Mouse (Mus musculus) 3134 (cell line): ENCODE results near the gene Tubb3.
"Not testable (repeated sequence)": the region's sequence is repeated elsewhere in the genome, so short reads cannot be mapped to it uniquely, and the experiment has no call there.

Experiments used
- DNase-seq: peaks from one replicate; pipeline ENCODE4 v3.0.0-alpha.2; 2011; ENCODE audit warnings: low spot score; ENCODE audit not compliant: insufficient read length; ENCODE audit errors: extremely low read depth

The Tubb3 gene

GRCm38 (mm10) chr8:123430936-123431335 is 19.7 kb downstream of the Tubb3 start:
- not testable (repeated sequence) for DNase-seq

DNA sequence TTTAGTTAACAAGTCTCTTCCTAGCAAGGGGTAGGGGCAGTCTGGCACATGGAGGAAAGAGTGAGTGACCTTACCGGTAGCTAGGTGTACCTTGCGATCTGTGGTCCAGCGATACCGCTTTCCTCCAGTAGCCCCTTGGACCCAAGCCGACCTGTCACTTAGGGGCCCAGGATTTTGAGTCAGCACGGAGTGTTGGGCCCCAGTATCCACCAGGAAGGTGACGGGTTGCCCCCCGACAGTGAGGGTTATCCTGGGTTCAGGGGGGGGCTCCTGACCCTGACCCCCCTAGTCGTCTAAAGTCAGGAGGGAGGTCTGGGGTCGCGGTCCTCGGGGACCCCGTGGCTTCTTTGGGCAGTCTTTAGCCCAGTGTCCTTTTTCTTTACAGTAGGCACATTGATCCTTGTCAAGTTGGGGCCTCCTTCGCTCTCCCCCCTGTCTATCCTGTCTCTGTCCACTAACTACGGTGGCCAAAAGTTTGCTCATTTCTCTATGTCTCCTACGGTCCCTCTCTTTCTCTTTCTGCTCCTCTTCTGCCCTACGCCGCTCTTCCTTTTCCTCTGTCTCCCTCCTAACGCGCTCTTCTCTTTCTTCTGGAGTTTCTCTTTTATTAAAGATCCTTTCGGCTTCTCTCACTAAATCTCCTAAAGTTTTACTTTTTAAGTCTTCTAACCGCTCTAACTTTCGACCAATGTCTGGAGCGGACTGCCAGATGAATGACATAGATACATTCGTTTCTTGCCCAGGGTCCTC is 20.6 kb downstream of the Tubb3 start:
- DNase-seq, result no peak

DNA sequence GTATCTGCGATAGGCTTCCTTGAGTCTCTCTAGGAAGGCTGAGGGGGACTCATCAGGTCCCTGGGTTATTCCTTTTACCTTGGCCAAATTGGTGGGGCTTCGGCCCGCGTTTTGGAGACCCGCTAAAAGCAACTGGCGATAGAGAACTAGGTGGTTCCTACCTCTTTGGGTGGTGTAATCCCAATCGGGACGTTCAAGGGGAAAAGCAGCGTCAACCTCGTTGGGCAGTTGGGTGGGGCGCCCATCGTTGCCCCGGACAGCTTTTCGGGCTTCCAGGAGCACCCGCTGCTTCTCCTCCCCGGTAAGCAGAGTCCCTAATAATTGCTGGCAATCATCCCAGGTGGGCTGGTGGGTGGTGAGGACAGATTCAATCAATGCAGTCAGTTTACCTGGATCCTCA is 21.2 kb downstream of the Tubb3 start:
- DNase-seq, result no peak

- not testable (repeated sequence) for DNase-seq
These were observed 22.2 kb downstream of the Tubb3 start for GRCm38 (mm10) chr8:123433241-123433974.

GRCm38 (mm10) chr8:123441788-123442187 is 30.6 kb downstream of the Tubb3 start:
- DNase-seq, result no peak

DNA sequence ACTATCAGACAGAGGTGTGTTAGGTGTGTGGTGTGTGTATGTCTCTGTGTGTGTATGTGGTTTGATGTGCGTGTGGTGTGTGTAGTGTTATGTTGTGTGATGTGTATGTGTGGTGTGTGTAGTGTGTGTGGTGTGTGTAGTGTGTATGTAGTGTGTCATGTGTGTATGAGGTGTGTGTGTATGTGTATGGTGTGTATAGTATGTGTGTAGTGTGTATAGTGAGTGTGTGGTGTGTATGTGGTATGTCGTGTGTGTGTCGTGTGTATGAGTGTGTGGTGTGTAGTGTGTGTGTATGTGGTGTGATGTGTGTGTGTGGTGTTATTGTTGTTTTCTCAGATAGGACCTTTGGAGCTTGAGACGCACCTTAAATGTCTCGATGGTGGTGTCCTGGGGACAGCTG is 31.1 kb downstream of the Tubb3 start:
- DNase-seq, result no peak

GRCm38 (mm10) chr8:123442871-123443575 is 31.8 kb downstream of the Tubb3 start:
- peak; percentile 97 for DNase-seq

- no peak for DNase-seq
These were observed 32.3 kb downstream of the Tubb3 start for GRCm38 (mm10) chr8:123443576-123443921.

- DNase-seq, result no peak
These were observed 32.9 kb downstream of the Tubb3 start for GRCm38 (mm10) chr8:123444131-123444530.

DNA sequence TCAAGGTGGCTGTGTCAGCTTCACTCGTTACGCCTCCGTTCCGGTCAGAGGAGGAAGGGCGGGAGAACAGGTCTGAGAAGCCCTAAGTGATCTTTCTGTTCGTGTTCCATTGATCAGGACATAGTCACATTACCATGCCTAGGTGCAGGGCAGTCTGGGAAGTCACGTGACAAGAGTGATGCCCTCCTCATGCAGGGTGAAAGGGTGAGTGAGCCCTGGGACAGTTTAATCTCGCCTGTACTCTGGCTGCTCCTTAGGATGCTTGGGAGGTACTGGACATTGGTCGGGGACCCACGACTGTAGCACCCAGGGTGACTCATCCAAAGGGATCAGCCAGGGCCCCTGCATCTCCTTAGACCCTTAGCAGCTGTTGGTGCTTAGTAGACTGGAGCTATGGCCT is 34.8 kb downstream of the Tubb3 start:
- no peak for DNase-seq

DNA sequence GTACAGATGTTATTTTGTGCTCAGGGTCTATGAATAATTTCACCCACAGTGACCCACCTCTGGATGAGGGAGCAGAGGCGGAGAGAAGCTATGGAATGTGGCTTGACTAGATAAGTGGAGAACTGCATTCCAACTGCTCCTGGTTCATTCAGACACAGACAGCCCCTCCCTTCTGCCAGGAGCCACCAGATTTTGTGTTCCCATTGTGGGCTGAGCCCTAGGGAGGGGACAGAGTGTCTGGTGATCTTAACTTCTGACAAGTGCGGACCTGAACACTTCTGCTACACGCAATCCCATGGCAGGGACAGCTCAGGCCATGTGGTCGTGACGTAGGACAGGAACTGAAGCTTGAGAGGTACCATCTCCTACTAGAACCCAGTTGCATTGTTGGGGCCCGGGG is 35.6 kb downstream of the Tubb3 start:
- no peak for DNase-seq

- DNase-seq, result no peak
These were observed 39.6 kb downstream of the Tubb3 start for GRCm38 (mm10) chr8:123450783-123451182.

- DNase-seq, result not testable (repeated sequence)
These were observed 40.5 kb downstream of the Tubb3 start for GRCm38 (mm10) chr8:123451747-123452146.

DNA sequence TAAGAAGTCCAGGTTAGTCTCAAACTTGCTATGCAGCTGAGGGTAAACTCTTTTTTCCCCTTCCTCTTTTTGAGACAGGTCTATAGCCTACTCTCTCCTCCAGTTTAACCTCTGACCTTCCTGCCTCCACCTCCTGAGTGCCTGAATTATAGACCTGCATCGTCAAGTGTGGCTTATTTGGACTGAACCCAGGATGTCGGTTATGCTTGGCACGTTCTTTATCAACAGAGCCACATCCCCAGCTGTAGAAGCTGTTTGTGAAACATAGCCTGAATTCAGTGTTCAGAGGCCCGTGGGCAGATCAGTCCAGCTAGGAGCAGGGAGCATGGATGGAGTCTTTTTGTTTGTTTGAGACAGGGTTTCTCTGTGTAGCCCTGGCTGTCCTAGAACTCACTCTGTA is 40.9 kb downstream of the Tubb3 start:
- DNase-seq, result no peak

DNA sequence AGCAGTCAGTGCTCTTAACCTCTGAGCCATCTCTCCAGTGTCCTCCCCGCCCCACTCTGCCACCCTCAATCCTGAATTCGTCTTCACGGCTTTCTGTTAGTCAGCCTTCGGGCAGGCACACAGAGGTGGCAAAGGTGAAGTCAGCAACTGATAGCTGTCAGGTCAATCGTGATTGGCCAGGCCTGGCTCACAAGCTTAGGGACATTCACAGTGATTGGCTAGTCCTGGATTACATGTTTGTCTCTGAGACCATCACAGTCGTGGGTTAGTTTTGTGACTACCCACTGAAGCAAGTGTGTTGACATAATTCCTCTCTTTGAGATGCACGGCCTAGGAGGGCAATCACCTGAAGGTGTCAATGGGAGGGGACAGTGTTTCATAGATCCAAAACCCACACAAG is 42.1 kb downstream of the Tubb3 start:
- no peak for DNase-seq

- no peak for DNase-seq
These were observed 42.7 kb downstream of the Tubb3 start for GRCm38 (mm10) chr8:123453951-123454350.

DNA sequence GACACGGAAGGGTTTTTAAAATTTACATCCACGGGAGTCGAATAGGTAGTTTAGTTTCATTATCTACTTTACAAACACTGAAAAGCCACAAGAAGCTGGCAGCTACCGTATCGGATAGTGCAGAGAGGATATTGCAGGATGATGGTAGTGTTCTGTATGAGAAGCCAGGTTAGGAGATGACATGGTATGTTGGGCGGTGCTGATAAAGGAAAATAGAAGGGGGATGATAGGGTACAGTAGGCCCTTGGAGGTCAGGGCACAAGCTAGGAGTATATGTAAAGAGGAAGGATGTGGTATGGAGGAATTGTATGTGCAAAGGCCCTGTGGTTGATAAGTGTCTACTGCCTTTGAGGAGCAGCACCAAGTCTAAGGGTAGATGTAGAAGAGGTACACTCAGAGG is 43.3 kb downstream of the Tubb3 start:
- no peak for DNase-seq

DNA sequence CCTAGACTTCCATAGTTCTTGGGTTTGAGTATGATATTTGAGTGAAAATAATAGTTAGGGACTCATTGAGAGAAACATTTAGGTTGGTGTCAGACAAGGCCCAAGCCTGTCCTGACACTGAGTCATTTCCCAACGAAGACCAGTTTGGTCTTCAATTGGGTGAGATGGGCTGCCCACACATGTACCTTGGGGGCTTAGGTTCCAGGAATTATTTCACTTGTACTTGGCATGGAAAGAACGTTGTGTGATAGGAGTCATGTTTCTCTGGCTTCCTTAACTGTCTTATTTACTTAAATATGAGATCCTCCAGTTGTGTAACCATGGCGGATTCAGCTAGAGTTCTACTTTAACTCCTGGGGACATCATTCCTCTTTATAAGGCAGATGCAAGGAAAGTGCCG is 52.4 kb downstream of the Tubb3 start:
- no peak for DNase-seq

DNA sequence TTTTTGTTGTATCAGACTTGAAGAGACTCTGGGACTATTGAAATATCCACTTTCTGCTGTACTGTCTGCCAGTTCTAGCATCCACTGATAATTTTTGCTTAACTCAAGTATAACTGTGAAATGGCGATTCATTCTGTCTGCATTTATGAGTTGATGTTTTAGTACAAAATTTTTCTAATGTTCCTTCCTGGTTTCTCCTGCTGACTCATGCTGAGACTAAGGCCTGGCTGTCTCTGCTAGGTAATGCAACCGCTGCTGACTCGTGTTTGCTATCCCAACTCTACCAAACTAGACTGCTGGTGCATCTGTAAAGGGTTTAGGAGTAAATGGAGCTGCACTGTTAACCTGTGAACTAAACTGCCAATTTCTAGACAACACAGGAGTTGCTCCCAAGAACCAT is 56.3 kb downstream of the Tubb3 start:
- DNase-seq, result no peak
